Mouse (Mus musculus): ENCODE measurements at regions not wholly inside any gene's neighbourhood (a gene's known extent, or its start where the extent isn't known, plus 50 kb on each side); places are given as distances from the start of the nearest gene placed in this dataset.

DNA sequence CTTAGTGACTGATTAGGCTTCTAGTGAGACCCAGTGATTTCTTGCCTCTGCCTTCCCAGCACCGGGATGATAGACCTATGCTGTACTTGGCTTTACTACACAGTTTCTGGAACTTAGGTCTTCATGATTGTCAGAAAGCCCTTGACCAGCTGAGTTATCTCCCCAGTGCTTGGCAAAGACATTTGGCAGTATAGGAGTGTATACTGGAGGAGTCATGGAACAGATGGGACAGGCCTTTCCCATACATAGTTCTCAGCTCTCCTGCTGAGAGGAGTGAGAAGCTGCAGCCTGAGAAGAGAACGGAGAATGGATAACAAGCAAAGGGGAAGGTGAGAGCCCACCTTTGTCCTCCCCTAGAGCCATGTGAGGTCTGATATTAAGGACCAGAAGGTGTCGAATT, 230.6 kb upstream of the F930015N05Rik start:
- TF ChIP-seq CTCF (IDR thresholded peaks at IDR 0.05; ENCODE audit: low read depth) (no peak), EP300 (IDR thresholded peaks at IDR 0.05; ENCODE audit: low read depth) (no peak)

Data from liver, postnatal 0 days (tissue).